Mouse (Mus musculus) liver, postnatal 0 days (tissue): ENCODE results near the gene Gm28048. TPM values are rescaled to one million over a fixed set of nuclear protein-coding genes. Genes with fewer than 3 reads are reported as not detected.

Experiments used
- ATAC-seq: fragments of 200-750 bp; cut with Nextera tagmentation; 2 replicates; pipeline ENCODE4 v1.8.0; 2017; ENCODE audit warnings: mild to moderate bottlenecking, moderate library complexity
- DNase-seq: peaks from one replicate; pipeline ENCODE4 v3.0.0-alpha.2; 2016
- H3K27ac ChIP-seq: fragments of 300-500 bp; sonication (generic); 2 replicates; pipeline ENCODE4 v1.5.1; 2014; ENCODE audit warnings: antibody characterized with exemption, moderate library complexity, mild to moderate bottlenecking, low read depth
- H3K27me3 ChIP-seq: fragments of 300-500 bp; sonication (generic); 2 replicates; pipeline ENCODE4 v1.6.1; 2014; ENCODE audit warnings: low read length, control low read depth, mixed read lengths; ENCODE audit not compliant: insufficient read depth
- H3K36me3 ChIP-seq: fragments of 300-500 bp; sonication (generic); replicated peaks from 2 replicates; pipeline ENCODE4 v1.6.1; 2014; ENCODE audit warnings: mild to moderate bottlenecking, control low read depth, low read length, moderate library complexity, mixed read lengths; ENCODE audit not compliant: insufficient read depth
- H3K4me1 ChIP-seq: fragments of 300-500 bp; sonication (generic); 2 replicates; pipeline ENCODE4 v1.6.1; 2014; ENCODE audit warnings: antibody characterized with exemption, mild to moderate bottlenecking, control low read depth; ENCODE audit not compliant: insufficient read depth
- H3K4me2 ChIP-seq: fragments of 300-500 bp; sonication (generic); 2 replicates; pipeline ENCODE4 v1.6.1; 2014; ENCODE audit warnings: low read depth, mild to moderate bottlenecking, low read length, moderate library complexity, mixed read lengths
- H3K4me3 ChIP-seq: fragments of 300-500 bp; sonication (generic); 2 replicates; pipeline ENCODE4 v1.5.1; 2014; ENCODE audit warnings: low read depth, low read length
- H3K9ac ChIP-seq: fragments of 300-500 bp; sonication (generic); replicated peaks from 2 replicates; pipeline ENCODE4 v1.6.1; 2014; ENCODE audit warnings: mild to moderate bottlenecking, moderate library complexity
- H3K9me3 ChIP-seq: fragments of 300-500 bp; sonication (generic); 2 replicates; pipeline ENCODE4 v1.6.1; 2016; ENCODE audit warnings: mild to moderate bottlenecking, control low read depth, low read length, mixed read lengths
- CTCF ChIP-seq: sonication (generic); IDR thresholded peaks from 2 replicates; pipeline ENCODE4 v1.5.1; 2016; ENCODE audit warnings: antibody characterized with exemption, low read depth
- EP300 ChIP-seq: IDR thresholded peaks from 2 replicates; pipeline ENCODE4 v1.6.1; 2016; ENCODE audit warnings: antibody characterized with exemption, low read depth, mild to moderate bottlenecking
- WGBS: fragments of 180-500 bp; shearing (Covaris S2); extraction: QIAGEN DNeasy Blood & Tissue Kit; methylation state at CpG from one replicate; pipeline ENCODE4 v1.1.7; 2014; ENCODE audit not compliant: insufficient replicate concordance; 5-methylcytosine and 5-hydroxymethylcytosine counted together
- polyA plus RNA-seq: library from polyadenylated mRNA; unstranded; fragments of >200 nt; fragmentation: Nextera tagmentation; extraction: Ambion mirVana; gene quantifications from 2 replicates; pipeline ENCODE4 v1.2.1, GENCODE M21; 2015

Gm28048 gene
- polyA plus RNA-seq, 1 experiment from 2014 or later: 11.7 TPM

DNA sequence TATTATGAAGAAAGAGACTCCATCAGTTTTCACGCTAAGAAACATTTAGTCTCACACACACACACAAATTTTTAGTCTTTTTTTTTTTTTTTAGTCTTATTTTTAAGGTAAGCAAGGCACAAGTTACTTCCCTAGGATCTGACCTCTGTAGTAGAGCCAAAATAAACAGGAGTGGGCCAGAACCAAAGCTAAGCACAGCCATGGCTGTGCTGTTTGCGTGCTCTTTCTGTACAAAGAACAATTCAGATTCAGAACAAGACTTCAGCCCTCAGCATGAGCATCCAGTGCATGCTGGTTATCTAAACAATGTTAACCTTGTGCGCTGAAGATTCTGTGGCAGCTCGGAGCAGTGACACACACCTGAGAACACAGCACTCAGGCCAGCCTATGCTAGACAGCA is 17.5 kb downstream of the Gm28048 start:
- no peak for DNase-seq
- H3K4me1 ChIP-seq: no peaks in the 10 kb centered on the region
- 0 out of 2 replicates have a peak overlapping the region, but pooled peaks have one; percentile 29 for H3K27ac ChIP-seq
- TF ChIP-seq EP300 (no peak), CTCF (no peak)
- H3K9me3 ChIP-seq: peaks cover 8% of the 10 kb centered on the region; the same call in 1 of the 2 replicates
- WGBS: 72% methylated on average over 4 of the region's 4 CpGs
- H3K4me2 ChIP-seq: no peak overlapping the region
- H3K4me3 ChIP-seq: no peak overlapping the region
- ATAC-seq: no peak
- no peak overlapping the region for H3K9ac ChIP-seq
- H3K36me3 ChIP-seq: peaks cover 2% of the 10 kb centered on the region; the same call in 1 of the 2 replicates
- H3K27me3 ChIP-seq: no peaks in the 10 kb centered on the region

DNA sequence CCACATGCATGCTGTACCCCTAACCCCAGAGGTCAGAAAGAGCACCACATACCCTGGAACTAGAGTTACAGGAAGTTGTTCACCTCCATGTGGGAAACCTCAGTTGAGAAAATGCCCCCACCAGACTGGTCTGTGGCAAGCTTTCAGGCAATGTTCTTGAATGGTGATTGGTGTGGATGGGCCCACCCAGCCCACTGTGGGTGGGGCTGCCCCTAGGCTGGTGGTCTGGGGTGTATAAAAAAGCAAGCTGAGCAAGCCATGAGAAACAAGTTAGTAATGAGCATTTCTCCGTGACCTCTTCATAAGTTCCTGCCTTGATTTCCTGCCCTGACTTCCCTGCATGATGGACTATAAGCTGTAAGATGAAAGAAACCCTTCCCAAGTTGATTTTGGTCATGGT is 19.8 kb downstream of the Gm28048 start:
- no peaks in the 10 kb centered on the region for H3K4me1 ChIP-seq
- WGBS: 88% methylated on average over 1 of the region's 1 CpGs
- peaks cover 2% of the 10 kb centered on the region; the same call in 1 of the 2 replicates for H3K36me3 ChIP-seq
- no peak overlapping the region for H3K27ac ChIP-seq
- H3K4me3 ChIP-seq: no peak overlapping the region
- H3K9me3 ChIP-seq: peaks cover 5% of the 10 kb centered on the region; the same call in 1 of the 2 replicates
- ATAC-seq (no peak), DNase-seq (no peak)
- no peak overlapping the region for H3K4me2 ChIP-seq
- no peak overlapping the region for H3K9ac ChIP-seq
- H3K27me3 ChIP-seq: no peaks in the 10 kb centered on the region
- TF ChIP-seq CTCF: no peak
- no peak for TF ChIP-seq EP300

- Histone ChIP-seq H3K9me3 (no peaks in the 10 kb centered on the region), H3K27ac (no peak overlapping the region), H3K4me2 (no peak overlapping the region), H3K9ac (no peak overlapping the region), H3K4me3 (no peak overlapping the region), H3K27me3 (no peaks in the 10 kb centered on the region), H3K4me1 (no peaks in the 10 kb centered on the region), H3K36me3 (0 out of 2 replicates have a peak, but pooled peaks cover 2% of the 10 kb centered on the region)
- DNase-seq (no peak), ATAC-seq (no peak)
- WGBS: 84% methylated on average over 4 of the region's 4 CpGs
- no peak for TF ChIP-seq EP300
- TF ChIP-seq CTCF: peak; percentile 69
Observed at GRCm38 (mm10) chr11:22957791-22958374, 24.0 kb downstream of the Gm28048 start.

GRCm38 (mm10) chr11:22956830-22957229 is 25.1 kb downstream of the Gm28048 start:
- Histone ChIP-seq H3K4me3 (no peak overlapping the region), H3K27me3 (no peaks in the 10 kb centered on the region), H3K36me3 (0 out of 2 replicates have a peak, but pooled peaks cover 2% of the 10 kb centered on the region), H3K4me1 (no peaks in the 10 kb centered on the region), H3K4me2 (no peak overlapping the region), H3K27ac (no peak overlapping the region), H3K9ac (no peak overlapping the region), H3K9me3 (no peaks in the 10 kb centered on the region)
- WGBS: 69% methylated on average over 4 of the region's 4 CpGs
- DNase-seq (peak; percentile 75), ATAC-seq (peak; percentile 80)
- peak; percentile 89 for TF ChIP-seq CTCF
- no peak for TF ChIP-seq EP300

- no peaks in the 10 kb centered on the region for H3K9me3 ChIP-seq
- TF ChIP-seq CTCF (no peak), EP300 (no peak)
- H3K4me3 ChIP-seq: no peak overlapping the region
- DNase-seq: no peak
- H3K36me3 ChIP-seq: 0 out of 2 replicates have a peak, but pooled peaks cover 2% of the 10 kb centered on the region
- H3K4me2 ChIP-seq: no peak overlapping the region
- ATAC-seq: no peak
- WGBS: 91% methylated on average over 6 of the region's 6 CpGs
- no peak overlapping the region for H3K27ac ChIP-seq
- no peaks in the 10 kb centered on the region for H3K27me3 ChIP-seq
- H3K4me1 ChIP-seq: no peaks in the 10 kb centered on the region
- H3K9ac ChIP-seq: no peak overlapping the region
Observed at GRCm38 (mm10) chr11:22956346-22956745, 25.5 kb downstream of the Gm28048 start.

- Histone ChIP-seq H3K27ac (no peak overlapping the region), H3K4me1 (0 out of 2 replicates have a peak, but pooled peaks cover 4% of the 10 kb centered on the region), H3K9me3 (no peaks in the 10 kb centered on the region), H3K36me3 (0 out of 2 replicates have a peak, but pooled peaks cover 2% of the 10 kb centered on the region), H3K4me2 (no peak overlapping the region), H3K27me3 (no peaks in the 10 kb centered on the region), H3K4me3 (no peak overlapping the region), H3K9ac (no peak overlapping the region)
- no peak for ATAC-seq
- DNase-seq: no peak
- 64% methylated on average over 7 of the region's 7 CpGs for WGBS
- TF ChIP-seq EP300: no peak
- TF ChIP-seq CTCF: no peak
Observed at GRCm38 (mm10) chr11:22952668-22953067, 29.2 kb downstream of the Gm28048 start.
